Comparison of ENCODE assay signal across 26 mouse cellular contexts in the genomic region with DNA sequence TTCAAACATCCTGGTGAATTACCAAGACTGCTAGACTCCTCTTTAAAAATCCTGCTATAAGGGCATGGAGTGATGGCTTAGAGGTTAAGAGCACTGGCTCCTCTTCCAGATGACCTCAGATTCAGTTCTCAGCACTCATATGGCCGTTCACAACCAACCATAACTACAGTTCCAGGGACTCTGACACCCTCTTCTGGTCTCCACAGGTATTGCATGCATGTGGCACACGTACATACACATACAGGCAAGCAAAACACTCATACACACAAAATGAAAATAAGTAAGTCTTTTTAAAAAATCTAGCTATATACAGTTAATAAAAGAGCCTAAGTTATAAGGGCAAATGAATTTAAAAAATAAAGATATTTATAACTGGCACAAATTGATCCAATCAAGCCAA.
DNase-seq lines count a peak whose midpoint lies in the region; ATAC-seq and TF ChIP-seq lines count a peak whose summit lies in the region.
"Had no signal": no experiment of that assay in that cellular context is flagged by ENCODE, and none has a peak within 500 bp of the region (broad histone marks: within the 10 kb centered on the region; RNA-seq: fewer than 3 reads in every experiment).

No protein-coding gene starts in this region.

- no peak for ATAC-seq in CD4-positive, CD25-positive, alpha-beta regulatory T cell, adult 4 months
- ATAC-seq in kidney, embryonic 16.5 days (ENCODE audit: low FRiP score, low TSS enrichment): no peak
- ATAC-seq: forebrain, embryonic 16.5 days; intestine, embryonic 16.5 days; liver, embryonic 12.5 days; midbrain, embryonic 15.5 days had no signal

- intact Hi-C loops in left cerebral cortex, adult 2 months (cut with DNase I): no loop called here
- intact Hi-C loops in left cerebral cortex, postnatal 4 days (cut with DNase I): no loop called here
- intact Hi-C loops in gastrocnemius, postnatal 14 days (cut with DNase I; ENCODE audit: low total_unique reads): no loop called here

- WGBS in kidney, embryonic 16.5 days: 91% methylated on average over 2 of the region's 2 CpGs

- H3K27ac ChIP-seq in left cerebral cortex, adult 2 months: no peak overlapping the region
- no peak overlapping the region for H3K27ac ChIP-seq in kidney, embryonic 16.5 days (ENCODE audit: low read length)
- H3K27ac ChIP-seq: hindbrain, embryonic 13.5 days; kidney, embryonic 15.5 days; limb, embryonic 10.5 days; liver, embryonic 12.5 days; midbrain, embryonic 15.5 days; neural tube, embryonic 15.5 days had no signal

- no peaks in the 10 kb centered on the region for H3K36me3 ChIP-seq in kidney, embryonic 16.5 days (ENCODE audit: insufficient read depth, low read length)
- H3K36me3 ChIP-seq: heart, embryonic 12.5 days; hindbrain, embryonic 13.5 days; kidney, embryonic 15.5 days; limb, embryonic 10.5 days; liver, embryonic 12.5 days; midbrain, embryonic 15.5 days; neural tube, embryonic 15.5 days had no signal

- no peak overlapping the region for H3K4me2 ChIP-seq in kidney, embryonic 16.5 days (replicated peaks; ENCODE audit: low read depth, low read length)
- H3K4me2 ChIP-seq: heart, embryonic 12.5 days; hindbrain, embryonic 13.5 days; kidney, embryonic 15.5 days; liver, embryonic 12.5 days; midbrain, embryonic 15.5 days; neural tube, embryonic 15.5 days had no signal

- H3K4me3 ChIP-seq in left cerebral cortex, adult 2 months: no peak overlapping the region
- H3K4me3 ChIP-seq in kidney, embryonic 16.5 days (ENCODE audit: low read length): no peak overlapping the region
- H3K4me3 ChIP-seq: heart, embryonic 12.5 days; hindbrain, embryonic 13.5 days; kidney, embryonic 15.5 days; limb, embryonic 10.5 days; liver, embryonic 12.5 days; megakaryocyte, embryonic 14.5 days; midbrain, embryonic 15.5 days; neural tube, embryonic 15.5 days had no signal

- peak; percentile 28 for TF ChIP-seq CTCF in left cerebral cortex, adult 2 months (IDR thresholded peaks at IDR 0.05)

- 0 out of 2 replicates have a peak, but pooled peaks cover 3% of the 10 kb centered on the region for H3K4me1 ChIP-seq in kidney, embryonic 16.5 days (ENCODE audit: insufficient read depth, low read length)
- H3K4me1 ChIP-seq: liver, embryonic 12.5 days; megakaryocyte, embryonic 14.5 days had no signal

- peaks cover 3% of the 10 kb centered on the region for H3K9me3 ChIP-seq in kidney, embryonic 16.5 days (ENCODE audit: low read length)
- H3K9me3 ChIP-seq: hindbrain, embryonic 13.5 days; kidney, embryonic 15.5 days; limb, embryonic 10.5 days; liver, embryonic 12.5 days; midbrain, embryonic 15.5 days; neural tube, embryonic 15.5 days had no signal

- 0 out of 2 replicates have a peak, but pooled peaks cover 3% of the 10 kb centered on the region for H3K27me3 ChIP-seq in kidney, embryonic 16.5 days (ENCODE audit: insufficient read depth, low read length)
- H3K27me3 ChIP-seq: heart, embryonic 12.5 days; hindbrain, embryonic 13.5 days; liver, embryonic 12.5 days; midbrain, embryonic 15.5 days; neural tube, embryonic 15.5 days had no signal

- no peak overlapping the region for H3K9ac ChIP-seq in kidney, embryonic 16.5 days (replicated peaks; ENCODE audit: low read length)
- H3K9ac ChIP-seq: heart, embryonic 12.5 days; hindbrain, embryonic 13.5 days; kidney, embryonic 15.5 days; liver, embryonic 12.5 days; midbrain, embryonic 15.5 days; neural tube, embryonic 15.5 days had no signal

- DNase-seq in CD4-positive, CD25-positive, alpha-beta regulatory T cell, adult 2 months (ENCODE audit: low read depth, low spot score): peak; percentile 15
- no peak for DNase-seq in left cerebral cortex, adult 2 months (ENCODE audit: extremely low spot score in 1 of 2, low spot score in 2 of 2)
- DNase-seq in left cerebral cortex, postnatal 4 days: no peak
- DNase-seq in A20 (ENCODE audit: low read depth, low spot score) (peak; percentile 16), R1 (ENCODE audit: low read depth, low spot score) (peak; percentile 62)
- DNase-seq in gastrocnemius, postnatal 14 days: no peak
- DNase-seq: adrenal gland, adult 8-10 months; cerebellum, adult 11-12 months; cerebellum, postnatal 25 days; embryo, embryonic 11 days; heart, postnatal 14 days; lung, postnatal 10 days; spleen, adult 18-20 months; thymus, postnatal 36 days had no signal

Comparison
In these comparisons a context has a peak if more than half of its experiments do, and no peak if none do; other contexts are left out.
1. DNase-seq: peak in CD4-positive, CD25-positive, alpha-beta regulatory T cell, adult 2 months (single experiment), A20 (single experiment) and R1 (single experiment); none in left cerebral cortex, adult 2 months (0 of 2), left cerebral cortex, postnatal 4 days (single experiment) and gastrocnemius, postnatal 14 days (single experiment).